Mouse (Mus musculus): ENCODE results near the gene Fut8. TPM values are rescaled to one million over a fixed set of nuclear protein-coding genes. Genes with fewer than 3 reads are reported as not detected.
"Not testable (repeated sequence)": the region's sequence is repeated elsewhere in the genome, so short reads cannot be mapped to it uniquely, and the experiment has no call there.

Gene Fut8
- total RNA-seq, 2 experiments from 2014 or later, result 46.2 to 53.1 TPM

- peak; percentile 74 for ATAC-seq (replicated peaks; ENCODE audit: low FRiP score, low TSS enrichment, poor library complexity, severe bottlenecking)
Observed at GRCm38 (mm10) chr12:77216511-77217192, 21.3 kb upstream of the Fut8 start.

GRCm38 (mm10) chr12:77220616-77221015 lies 17.3 kb upstream of the Fut8 start:
- no peak for ATAC-seq (replicated peaks; ENCODE audit: low FRiP score, low TSS enrichment, poor library complexity, severe bottlenecking)

- ATAC-seq (replicated peaks; ENCODE audit: low FRiP score, low TSS enrichment, poor library complexity, severe bottlenecking), result no peak
Observed at GRCm38 (mm10) chr12:77222272-77222874, 15.6 kb upstream of the Fut8 start.

GRCm38 (mm10) chr12:77223595-77223994 lies 14.3 kb upstream of the Fut8 start:
- ATAC-seq (replicated peaks; ENCODE audit: low FRiP score, low TSS enrichment, poor library complexity, severe bottlenecking), result no peak

- no peak for ATAC-seq (replicated peaks; ENCODE audit: low FRiP score, low TSS enrichment, poor library complexity, severe bottlenecking)
Observed at GRCm38 (mm10) chr12:77224121-77224520, 13.8 kb upstream of the Fut8 start.

GRCm38 (mm10) chr12:77224891-77225290 lies 13.0 kb upstream of the Fut8 start:
- peak; percentile 91 for ATAC-seq (replicated peaks; ENCODE audit: low FRiP score, low TSS enrichment, poor library complexity, severe bottlenecking)

GRCm38 (mm10) chr12:77225727-77226126 lies 12.2 kb upstream of the Fut8 start:
- ATAC-seq (replicated peaks; ENCODE audit: low FRiP score, low TSS enrichment, poor library complexity, severe bottlenecking), result no peak

GRCm38 (mm10) chr12:77235958-77236357 lies 2.0 kb upstream of the Fut8 start:
- ATAC-seq (replicated peaks; ENCODE audit: low FRiP score, low TSS enrichment, poor library complexity, severe bottlenecking), result no peak

GRCm38 (mm10) chr12:77238531-77239389 lies 835 bp downstream of the Fut8 start:
- ATAC-seq (replicated peaks; ENCODE audit: low FRiP score, low TSS enrichment, poor library complexity, severe bottlenecking), result peak; percentile 48

GRCm38 (mm10) chr12:77239390-77240061 lies 1.6 kb downstream of the Fut8 start:
- no peak for ATAC-seq (replicated peaks; ENCODE audit: low FRiP score, low TSS enrichment, poor library complexity, severe bottlenecking)

GRCm38 (mm10) chr12:77240372-77240771 lies 2.4 kb downstream of the Fut8 start:
- ATAC-seq (replicated peaks; ENCODE audit: low FRiP score, low TSS enrichment, poor library complexity, severe bottlenecking), result no peak

- no peak for ATAC-seq (replicated peaks; ENCODE audit: low FRiP score, low TSS enrichment, poor library complexity, severe bottlenecking)
Observed at GRCm38 (mm10) chr12:77240839-77241238, 2.9 kb downstream of the Fut8 start.

GRCm38 (mm10) chr12:77262650-77263049 lies 24.7 kb downstream of the Fut8 start:
- ATAC-seq (replicated peaks; ENCODE audit: low FRiP score, low TSS enrichment, poor library complexity, severe bottlenecking), result peak; percentile 90

- ATAC-seq (replicated peaks; ENCODE audit: low FRiP score, low TSS enrichment, poor library complexity, severe bottlenecking), result no peak
Observed at GRCm38 (mm10) chr12:77263816-77264215, 25.9 kb downstream of the Fut8 start.

- no peak for ATAC-seq (replicated peaks; ENCODE audit: low FRiP score, low TSS enrichment, poor library complexity, severe bottlenecking)
Observed at GRCm38 (mm10) chr12:77270694-77271093, 32.8 kb downstream of the Fut8 start.

GRCm38 (mm10) chr12:77288507-77288906 lies 50.6 kb downstream of the Fut8 start:
- no peak for ATAC-seq (replicated peaks; ENCODE audit: low FRiP score, low TSS enrichment, poor library complexity, severe bottlenecking)

GRCm38 (mm10) chr12:77291017-77291416 lies 53.1 kb downstream of the Fut8 start:
- no peak for ATAC-seq (replicated peaks; ENCODE audit: low FRiP score, low TSS enrichment, poor library complexity, severe bottlenecking)

- not testable (repeated sequence) for ATAC-seq (replicated peaks; ENCODE audit: low FRiP score, low TSS enrichment, poor library complexity, severe bottlenecking)
Observed at GRCm38 (mm10) chr12:77291864-77292263, 53.9 kb downstream of the Fut8 start.

- 0 out of 2 replicates have a peak, but pooled peaks have one; percentile 30 for ATAC-seq (replicated peaks; ENCODE audit: low FRiP score, low TSS enrichment, poor library complexity, severe bottlenecking)
Observed at GRCm38 (mm10) chr12:77292375-77293258, 54.7 kb downstream of the Fut8 start.

All from megakaryocyte-erythroid progenitor cell, adult 5-6 weeks (primary cell).